Mouse (Mus musculus) embryonic facial prominence, embryonic 14.5 days (tissue): ENCODE results near the gene Sertad1. TPM values are rescaled to one million over a fixed set of nuclear protein-coding genes. Genes with fewer than 3 reads are reported as not detected.

Experiments
- ATAC-seq: fragments of 200-750 bp; cut with Nextera tagmentation; 2 replicates; pipeline ENCODE4 v1.8.0; 2017; ENCODE audit warnings: low read depth, moderate number of reproducible peaks, moderate TSS enrichment
- DNase-seq: peaks from one replicate; pipeline ENCODE4 v3.0.0-alpha.2; 2015; ENCODE audit warnings: low spot score
- H3K27ac ChIP-seq: fragments of 300-500 bp; sonication (generic); replicated peaks from 2 replicates; pipeline ENCODE4 v1.5.1; 2014; ENCODE audit warnings: low read depth, mild to moderate bottlenecking, low read length, moderate library complexity
- H3K27me3 ChIP-seq: fragments of 300-500 bp; sonication (generic); replicated peaks from 2 replicates; pipeline ENCODE4 v1.6.1; 2014; ENCODE audit warnings: low read length; ENCODE audit not compliant: control insufficient read depth, insufficient read depth
- H3K36me3 ChIP-seq: fragments of 300-500 bp; sonication (generic); 2 replicates; pipeline ENCODE4 v1.6.1; 2014; ENCODE audit warnings: low read length, mixed read lengths; ENCODE audit not compliant: control insufficient read depth, insufficient read depth
- H3K4me1 ChIP-seq: fragments of 300-500 bp; sonication (generic); 2 replicates; pipeline ENCODE4 v1.6.1; 2014; ENCODE audit warnings: antibody characterized with exemption, low read length; ENCODE audit not compliant: control insufficient read depth, insufficient read depth
- H3K4me2 ChIP-seq: fragments of 300-500 bp; sonication (generic); 2 replicates; pipeline ENCODE4 v1.6.1; 2014; ENCODE audit warnings: low read depth, mild to moderate bottlenecking, low read length, moderate library complexity, mixed read lengths
- H3K4me3 ChIP-seq: fragments of 300-500 bp; sonication (generic); 2 replicates; pipeline ENCODE4 v1.5.1; 2014; ENCODE audit warnings: low read depth, mild to moderate bottlenecking, low read length
- H3K9ac ChIP-seq: fragments of 300-500 bp; sonication (generic); 2 replicates; pipeline ENCODE4 v1.6.1; 2014; ENCODE audit warnings: low read depth, mild to moderate bottlenecking, low read length, moderate library complexity, mixed read lengths
- H3K9me3 ChIP-seq: fragments of 300-500 bp; sonication (generic); 2 replicates; pipeline ENCODE4 v1.6.1; 2016; ENCODE audit warnings: low read length; ENCODE audit not compliant: control insufficient read depth
- WGBS: fragments of 180-500 bp; shearing (Covaris S2); extraction: QIAGEN DNeasy Blood & Tissue Kit; methylation state at CpG from one replicate; pipeline ENCODE4 v1.1.7; 2014; 5-methylcytosine and 5-hydroxymethylcytosine counted together
- polyA plus RNA-seq: library from polyadenylated mRNA; unstranded; fragments of >200 nt; fragmentation: Nextera tagmentation; extraction: Ambion mirVana; gene quantifications from 2 replicates; pipeline ENCODE4 v1.2.1, GENCODE M21; 2014

The Sertad1 gene
- polyA plus RNA-seq: 32.6 and 34.7 TPM in 2 replicates

DNA sequence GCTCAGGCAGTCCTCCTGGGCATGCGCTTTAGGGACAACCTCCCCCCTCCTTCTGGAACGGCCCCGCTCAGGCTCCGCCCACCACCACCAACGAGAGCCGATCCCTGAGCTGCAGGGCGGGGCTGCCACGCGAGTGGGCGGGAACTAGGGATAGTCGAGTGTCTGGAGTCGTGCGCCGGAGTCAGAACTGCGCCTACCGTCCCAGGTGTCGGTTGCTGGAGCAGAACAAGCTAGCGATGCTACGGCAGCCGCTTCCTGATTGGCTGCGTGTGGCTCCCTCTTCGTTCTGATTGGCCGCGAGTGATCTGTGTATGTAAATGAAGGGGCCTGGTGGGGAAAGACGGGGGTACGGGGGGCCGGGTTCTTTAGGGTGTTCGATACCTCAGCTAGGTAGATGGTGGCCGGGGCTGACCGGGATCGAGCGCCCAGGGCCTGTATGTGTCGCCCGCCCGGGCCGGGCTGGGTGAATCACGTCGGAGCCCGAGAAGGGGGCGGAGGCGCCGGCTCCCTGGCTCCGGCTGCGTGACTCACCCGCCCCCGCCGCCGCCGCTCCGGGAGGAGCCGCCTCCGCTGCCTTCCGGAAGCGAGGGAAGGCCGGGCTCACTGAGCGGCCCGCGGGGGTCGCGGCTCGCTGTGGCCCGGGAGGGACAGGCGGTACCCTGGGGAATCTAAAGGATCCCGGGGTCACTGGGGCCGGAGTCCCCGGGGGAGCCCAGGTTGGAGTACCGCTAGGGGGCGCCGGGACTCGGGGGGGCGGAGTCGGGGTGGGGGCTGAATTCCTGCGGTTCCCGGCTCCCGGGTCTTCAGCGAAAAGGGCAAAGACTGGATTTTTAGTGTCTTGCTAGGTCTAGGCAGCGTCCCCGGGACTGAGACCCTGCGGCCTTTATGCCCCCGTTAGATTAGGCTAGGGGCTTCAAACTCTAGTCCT is at the start of gene Sertad1:
Gene Sertad1, plus strand, starts transcription at position 141 of the 928 bp plus-strand sequence.
- Histone ChIP-seq H3K4me3 (peak within 1 kb of the TSS; percentile 86), H3K9ac (peak within 1 kb of the TSS; percentile 89), H3K4me2 (peak within 1 kb of the TSS; percentile 86), H3K27me3 (no peaks in the 10 kb centered on the region), H3K4me1 (peaks cover 20% of the 10 kb centered on the region), H3K9me3 (no peaks in the 10 kb centered on the region), H3K27ac (peak within 1 kb of the TSS; percentile 98), H3K36me3 (peaks cover 11% of the 10 kb centered on the region)
- WGBS: under 1% methylated on average over 32 of the region's 80 CpGs
- ATAC-seq (peak; percentile 96), DNase-seq (peak; percentile 100)

- H3K9me3 ChIP-seq: no peaks in the 10 kb centered on the region
- H3K4me3 ChIP-seq: no peak overlapping the region
- no peaks in the 10 kb centered on the region for H3K4me1 ChIP-seq
Measured at GRCm38 (mm10) chr7:27437544-27437943, 49.2 kb upstream of the Sertad1 start.

GRCm38 (mm10) chr7:27440014-27440413 is 46.7 kb upstream of the Sertad1 start:
- H3K27ac ChIP-seq: no peak overlapping the region
- H3K27me3 ChIP-seq: peaks cover 3% of the 10 kb centered on the region; the same call in 1 of the 2 replicates
- H3K9me3 ChIP-seq: no peaks in the 10 kb centered on the region
- no peak for DNase-seq
- no peaks in the 10 kb centered on the region for H3K36me3 ChIP-seq
- ATAC-seq: no peak
- no peak overlapping the region for H3K4me2 ChIP-seq
- 76% methylated on average over 4 of the region's 4 CpGs for WGBS
- H3K4me3 ChIP-seq: no peak overlapping the region
- H3K9ac ChIP-seq: no peak overlapping the region
- no peaks in the 10 kb centered on the region for H3K4me1 ChIP-seq

More at GRCm38 (mm10) chr7:27437544-27437943, 49.2 kb upstream of the Sertad1 start:
- 50% methylated on average over 5 of the region's 5 CpGs for WGBS
- no peak overlapping the region for H3K27ac ChIP-seq
- H3K4me2 ChIP-seq: no peak overlapping the region
- peaks cover 18% of the 10 kb centered on the region for H3K27me3 ChIP-seq
- no peaks in the 10 kb centered on the region for H3K36me3 ChIP-seq
- ATAC-seq (no peak), DNase-seq (no peak)
- H3K9ac ChIP-seq: no peak overlapping the region

DNA sequence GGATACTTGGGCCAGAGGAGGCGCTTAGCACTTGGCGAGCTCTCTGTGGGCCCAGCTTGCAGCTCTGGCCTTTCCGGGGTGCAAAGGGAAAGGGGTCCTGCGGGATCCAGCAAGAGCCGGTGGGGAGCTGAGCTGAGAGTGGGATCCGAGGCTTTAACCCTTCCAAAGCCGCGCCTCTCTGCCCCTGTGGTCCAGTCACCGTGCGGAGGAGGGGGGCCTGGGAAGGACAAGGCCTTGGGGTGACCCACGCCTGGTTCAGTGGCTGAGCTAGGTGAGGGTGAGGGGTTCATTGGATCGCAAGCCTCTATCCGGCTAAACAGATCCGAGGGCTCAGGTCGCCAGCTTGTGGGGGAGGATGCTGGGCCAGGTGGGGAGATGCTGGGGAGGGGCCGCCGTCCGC is 40.7 kb upstream of the Sertad1 start:
- 12% methylated on average over 12 of the region's 18 CpGs for WGBS
- Histone ChIP-seq H3K9me3 (no peaks in the 10 kb centered on the region), H3K27ac (no peak overlapping the region), H3K36me3 (no peaks in the 10 kb centered on the region), H3K4me1 (peaks cover 12% of the 10 kb centered on the region; the same call in 1 of the 2 replicates), H3K4me3 (peak overlapping the region; percentile 55), H3K27me3 (peaks cover 26% of the 10 kb centered on the region), H3K4me2 (peak overlapping the region; percentile 97), H3K9ac (peak overlapping the region; percentile 71)
- DNase-seq: no peak
- no peak for ATAC-seq

GRCm38 (mm10) chr7:27446521-27447418 is 39.9 kb upstream of the Sertad1 start:
- no peaks in the 10 kb centered on the region for H3K9me3 ChIP-seq
- peak overlapping the region; percentile 71 for H3K9ac ChIP-seq
- H3K4me3 ChIP-seq: peak overlapping the region; percentile 55
- no peaks in the 10 kb centered on the region for H3K36me3 ChIP-seq
- H3K27me3 ChIP-seq: peaks cover 26% of the 10 kb centered on the region
- WGBS: 18% methylated on average over 21 of the region's 53 CpGs
- peaks cover 12% of the 10 kb centered on the region; the same call in 1 of the 2 replicates for H3K4me1 ChIP-seq
- DNase-seq: no peak
- ATAC-seq: no peak; the same call in 1 of the 2 replicates
- H3K27ac ChIP-seq: no peak overlapping the region
- H3K4me2 ChIP-seq: peak overlapping the region; percentile 97

- Histone ChIP-seq H3K4me3 (peak within 1 kb of the TSS; percentile 55), H3K9ac (peak within 1 kb of the TSS; percentile 71), H3K36me3 (no peaks in the 10 kb centered on the region), H3K9me3 (no peaks in the 10 kb centered on the region), H3K4me1 (peaks cover 12% of the 10 kb centered on the region; the same call in 1 of the 2 replicates), H3K27ac (no peak within 1 kb of the TSS), H3K4me2 (peak within 1 kb of the TSS; percentile 97), H3K27me3 (peaks cover 26% of the 10 kb centered on the region)
- peak; percentile 100 for DNase-seq
- ATAC-seq: peak; percentile 95
- 1% methylated on average over 46 of the region's 54 CpGs for WGBS
Measured at GRCm38 (mm10) chr7:27447419-27448286, 39.1 kb upstream of the Sertad1 start, which contains the start of the genes Sptbn4 and Blvrb. TSS of gene Sptbn4 (minus strand) at chr7:27447686. TSS of gene Blvrb (plus strand) at chr7:27447978.

- WGBS: 56% methylated on average over 15 of the region's 15 CpGs
- Histone ChIP-seq H3K9me3 (no peaks in the 10 kb centered on the region), H3K27me3 (peaks cover 26% of the 10 kb centered on the region), H3K36me3 (no peaks in the 10 kb centered on the region), H3K9ac (peak overlapping the region; percentile 68), H3K4me1 (peaks cover 12% of the 10 kb centered on the region; the same call in 1 of the 2 replicates), H3K27ac (no peak overlapping the region), H3K4me2 (peak overlapping the region; percentile 97), H3K4me3 (peak overlapping the region; percentile 55)
- no peak for ATAC-seq
- DNase-seq: no peak
Measured at GRCm38 (mm10) chr7:27448421-27449206, 38.1 kb upstream of the Sertad1 start.
